Mouse (Mus musculus) midbrain, embryonic 12.5 days (tissue): ENCODE data around the gene Odf4. TPM values are rescaled to one million over a fixed set of nuclear protein-coding genes. Genes with fewer than 3 reads are reported as not detected.

Source experiments
- ATAC-seq: fragments of 200-750 bp; cut with Nextera tagmentation; 2 replicates; pipeline ENCODE4 v1.8.0; 2017; ENCODE audit warnings: low read depth, moderate TSS enrichment, moderate library complexity; ENCODE audit not compliant: low FRiP score
- H3K27ac ChIP-seq: fragments of 300-500 bp; sonication (generic); replicated peaks from 2 replicates; pipeline ENCODE4 v1.5.1; 2016; ENCODE audit warnings: mild to moderate bottlenecking
- H3K27me3 ChIP-seq: fragments of 300-500 bp; sonication (generic); 2 replicates; pipeline ENCODE4 v1.6.1; 2016; ENCODE audit warnings: mild to moderate bottlenecking
- H3K36me3 ChIP-seq: fragments of 300-500 bp; sonication (generic); 2 replicates; pipeline ENCODE4 v1.6.1; 2016
- H3K4me1 ChIP-seq: fragments of 300-500 bp; sonication (generic); 2 replicates; pipeline ENCODE4 v1.6.1; 2016
- H3K4me2 ChIP-seq: fragments of 300-500 bp; sonication (generic); replicated peaks from 2 replicates; pipeline ENCODE4 v1.6.1; 2016; ENCODE audit warnings: mild to moderate bottlenecking, moderate library complexity
- H3K4me3 ChIP-seq: fragments of 300-500 bp; sonication (generic); 2 replicates; pipeline ENCODE4 v1.5.1; 2016; ENCODE audit warnings: mild to moderate bottlenecking
- H3K9ac ChIP-seq: fragments of 300-500 bp; sonication (generic); replicated peaks from 2 replicates; pipeline ENCODE4 v1.6.1; 2016; ENCODE audit warnings: mild to moderate bottlenecking, moderate library complexity
- H3K9me3 ChIP-seq: fragments of 300-500 bp; sonication (generic); 2 replicates; pipeline ENCODE4 v1.6.1; 2016; ENCODE audit warnings: mild to moderate bottlenecking
- WGBS: fragments of 180-500 bp; shearing (Covaris S2); methylation state at CpG from one replicate; pipeline ENCODE4 v1.1.7; 2016; 5-methylcytosine and 5-hydroxymethylcytosine counted together
- polyA plus RNA-seq: library from polyadenylated mRNA; unstranded; fragments of >200 nt; fragmentation: Nextera tagmentation; extraction: Ambion mirVana; gene quantifications from 2 replicates; pipeline ENCODE4 v1.2.1, GENCODE M21; 2016

The Odf4 gene
- polyA plus RNA-seq, 1 experiment from 2014 or later = 0.20 TPM

DNA sequence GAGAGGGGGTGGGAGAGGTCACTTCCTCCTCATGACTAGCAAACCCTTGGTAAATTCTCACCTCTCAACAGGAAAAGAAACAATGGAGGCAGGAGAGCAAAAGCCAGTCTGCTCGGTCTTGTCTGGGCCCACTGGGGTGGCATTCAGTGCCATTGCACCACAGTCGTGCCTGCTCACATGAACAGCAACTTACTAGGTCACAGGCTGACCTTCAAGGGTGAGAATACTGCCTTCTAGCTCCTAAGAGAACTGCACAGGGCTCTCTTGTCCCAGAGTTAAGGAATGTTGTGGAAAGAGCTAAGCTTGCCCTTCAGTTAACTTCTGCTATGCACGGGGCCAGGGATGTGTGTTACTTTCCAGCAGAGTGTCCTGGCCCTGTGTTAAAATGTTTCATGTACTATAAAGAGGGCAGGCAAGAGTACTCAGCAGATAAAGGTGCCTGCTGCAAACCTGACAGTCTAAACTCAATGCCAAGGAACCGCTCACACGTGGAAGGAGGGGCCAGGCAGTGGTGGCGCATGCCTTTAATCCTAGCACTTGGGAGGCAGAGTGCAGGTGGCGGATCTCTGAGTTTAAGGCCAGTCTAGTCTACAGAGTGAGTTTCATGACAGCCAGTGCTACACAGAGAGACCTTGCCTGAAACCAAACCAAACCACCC is 17.9 kb downstream of the Odf4 start:
- no peak for ATAC-seq
- Histone ChIP-seq H3K4me2 (no peak overlapping the region), H3K4me3 (no peak overlapping the region), H3K4me1 (no peaks in the 10 kb centered on the region), H3K27me3 (no peaks in the 10 kb centered on the region), H3K27ac (no peak overlapping the region), H3K9me3 (no peaks in the 10 kb centered on the region), H3K9ac (no peak overlapping the region), H3K36me3 (peaks cover 36% of the 10 kb centered on the region)
- 50% methylated on average over 7 of the region's 7 CpGs for WGBS

DNA sequence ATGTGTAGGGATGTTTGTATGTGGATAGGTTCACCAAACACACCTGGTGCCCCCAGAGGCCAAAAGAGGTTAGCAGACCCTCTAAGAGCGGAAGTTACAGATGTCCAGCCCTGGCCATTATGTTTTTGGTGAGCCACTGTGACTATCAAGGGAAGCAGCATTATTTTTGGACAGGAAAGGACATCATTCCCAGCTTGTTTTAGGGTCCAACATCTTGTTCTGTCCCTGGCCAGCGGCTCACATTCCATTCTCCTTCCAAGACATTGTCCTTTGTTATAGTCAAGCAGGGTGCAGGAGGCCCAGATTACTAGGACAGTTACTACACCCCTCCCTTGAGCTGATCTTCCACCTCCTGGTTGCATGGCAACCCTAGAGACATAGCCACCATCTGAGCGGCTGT is 19.6 kb downstream of the Odf4 start:
- Histone ChIP-seq H3K9ac (no peak overlapping the region), H3K4me2 (no peak overlapping the region), H3K4me3 (no peak overlapping the region), H3K27me3 (no peaks in the 10 kb centered on the region), H3K27ac (no peak overlapping the region), H3K4me1 (peaks cover 9% of the 10 kb centered on the region), H3K36me3 (peaks cover 49% of the 10 kb centered on the region), H3K9me3 (no peaks in the 10 kb centered on the region)
- 83% methylated on average over 3 of the region's 3 CpGs for WGBS
- no peak for ATAC-seq

DNA sequence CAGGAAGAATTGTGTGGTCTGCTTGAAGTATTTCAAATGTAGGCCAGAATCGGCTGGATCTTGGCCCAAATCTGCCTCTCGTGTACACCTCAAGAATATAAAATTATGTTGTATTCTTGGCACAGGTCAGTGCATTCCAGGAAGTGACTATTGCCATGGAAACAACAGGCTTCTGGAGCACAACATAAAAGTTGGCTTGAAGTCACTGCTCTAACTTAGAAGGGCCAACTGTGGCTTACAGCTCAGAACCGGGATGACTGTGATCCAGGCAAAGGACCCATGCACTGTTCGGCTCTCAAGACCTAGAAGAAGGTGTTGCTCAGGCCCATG is 20.5 kb downstream of the Odf4 start:
- 82% methylated on average over 4 of the region's 4 CpGs for WGBS
- peaks cover 49% of the 10 kb centered on the region for H3K36me3 ChIP-seq

DNA sequence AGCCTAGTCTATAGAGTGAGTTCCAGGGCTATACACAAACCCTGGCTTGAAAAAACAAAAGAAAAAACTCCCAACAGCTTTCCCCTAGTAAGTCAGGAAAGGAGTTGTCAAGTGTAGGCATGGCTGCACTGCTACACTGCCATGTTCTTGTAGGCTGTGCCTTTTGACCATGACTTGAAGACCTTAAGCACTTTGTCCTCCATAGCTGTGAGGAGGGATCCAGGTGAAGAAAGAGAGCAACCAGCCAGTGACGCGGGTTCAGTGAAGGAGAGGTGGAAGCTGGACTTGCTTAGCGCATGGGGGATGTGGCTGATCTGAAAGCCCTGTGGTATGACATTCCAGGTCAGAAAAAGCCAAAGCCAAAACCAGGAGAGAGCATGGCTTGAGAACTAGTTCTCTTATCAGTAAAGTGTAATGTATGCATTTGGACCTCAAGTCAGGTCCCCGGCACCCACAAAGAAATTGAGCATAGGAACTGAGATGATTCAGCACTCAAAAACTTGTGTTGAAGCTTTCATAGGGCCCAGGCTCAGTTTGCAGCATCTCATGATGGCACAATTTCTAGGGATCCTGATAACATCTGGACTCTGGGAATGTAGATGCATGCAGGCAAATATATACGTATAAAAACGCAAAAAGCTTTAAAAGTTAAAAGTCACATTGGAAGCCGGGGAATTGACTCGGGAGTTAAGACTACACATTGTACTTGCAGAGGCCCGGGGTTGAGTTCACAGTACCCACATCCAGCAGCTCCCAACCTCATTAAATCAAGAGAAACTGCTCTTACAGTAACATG is 21.0 kb downstream of the Odf4 start:
- no peaks in the 10 kb centered on the region for H3K27me3 ChIP-seq
- peaks cover 49% of the 10 kb centered on the region for H3K36me3 ChIP-seq
- 85% methylated on average over 9 of the region's 9 CpGs for WGBS

More for the DNA sequence above, 20.5 kb downstream of the Odf4 start:
- no peak for ATAC-seq
- no peak overlapping the region for H3K27ac ChIP-seq
- no peaks in the 10 kb centered on the region for H3K27me3 ChIP-seq
- no peaks in the 10 kb centered on the region for H3K9me3 ChIP-seq
- H3K4me3 ChIP-seq = no peak overlapping the region
- H3K4me2 ChIP-seq = no peak overlapping the region
- H3K9ac ChIP-seq = no peak overlapping the region
- peaks cover 9% of the 10 kb centered on the region for H3K4me1 ChIP-seq

DNA sequence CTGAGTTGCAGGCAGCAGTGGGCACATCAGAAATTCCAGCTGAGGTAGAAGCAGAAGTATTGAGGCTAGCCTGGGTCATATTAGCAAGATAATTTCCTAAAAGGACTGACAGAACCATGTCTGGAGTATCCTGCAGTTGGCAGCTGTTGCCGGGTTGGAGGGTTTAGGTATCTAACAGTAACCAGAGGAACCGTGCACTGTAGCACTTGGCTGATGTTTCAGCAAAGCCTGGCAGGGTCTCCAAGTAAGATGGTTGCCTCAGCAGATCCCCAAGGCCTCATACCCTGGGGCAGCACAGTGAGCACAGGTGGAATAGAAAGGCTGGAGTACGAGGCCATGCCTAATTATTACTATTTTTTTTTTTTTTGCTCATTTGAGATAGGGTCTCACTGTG is 21.7 kb downstream of the Odf4 start:
- no peak overlapping the region for H3K9ac ChIP-seq
- peaks cover under 1% of the 10 kb centered on the region; the same call in 1 of the 2 replicates for H3K27me3 ChIP-seq
- WGBS = 87% methylated on average over 3 of the region's 3 CpGs
- H3K27ac ChIP-seq = no peak overlapping the region
- no peak for ATAC-seq
- H3K4me3 ChIP-seq = no peak overlapping the region
- no peak overlapping the region for H3K4me2 ChIP-seq
- peaks cover 49% of the 10 kb centered on the region for H3K36me3 ChIP-seq
- H3K4me1 ChIP-seq = peaks cover 14% of the 10 kb centered on the region
- no peaks in the 10 kb centered on the region for H3K9me3 ChIP-seq

More for the DNA sequence above, 21.0 kb downstream of the Odf4 start:
- no peak overlapping the region for H3K27ac ChIP-seq
- H3K4me2 ChIP-seq = no peak overlapping the region
- H3K9ac ChIP-seq = no peak overlapping the region
- no peaks in the 10 kb centered on the region for H3K9me3 ChIP-seq
- no peak overlapping the region for H3K4me3 ChIP-seq
- no peak for ATAC-seq
- H3K4me1 ChIP-seq = peaks cover 13% of the 10 kb centered on the region

DNA sequence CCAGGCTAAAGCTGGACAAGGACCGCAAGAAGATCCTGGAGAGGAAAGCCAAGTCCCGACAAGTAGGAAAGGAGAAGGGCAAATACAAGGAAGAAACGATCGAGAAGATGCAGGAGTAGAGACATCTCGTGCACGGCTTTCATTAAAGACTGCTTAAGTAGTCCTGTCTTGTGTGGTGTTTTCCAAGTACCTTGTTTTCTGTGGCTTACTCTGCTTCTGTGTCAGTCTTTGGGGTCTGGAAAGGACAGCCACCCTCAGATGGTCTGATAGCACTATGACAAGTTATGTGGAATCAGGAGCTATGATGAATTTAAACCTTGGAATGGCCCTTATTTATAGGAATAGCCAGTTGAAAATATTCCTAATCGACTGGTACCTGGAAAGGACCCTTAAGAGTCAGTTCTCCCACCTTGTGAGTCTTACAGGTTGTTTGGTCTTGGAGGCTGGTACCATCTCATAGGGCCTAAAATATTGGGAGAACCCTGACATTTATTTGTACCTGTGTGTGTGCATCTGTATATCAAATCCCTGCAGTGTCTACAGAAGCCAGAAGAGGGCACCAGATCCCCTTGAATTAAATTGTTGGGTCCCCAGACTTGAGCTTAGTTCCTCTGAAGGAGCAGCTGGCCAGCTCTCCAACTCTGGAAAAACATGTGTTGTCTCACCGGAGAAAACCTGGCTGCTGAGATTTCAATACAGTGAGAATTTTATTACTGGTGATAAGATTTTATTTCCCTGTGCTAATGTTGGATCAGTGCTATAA is 22.3 kb downstream of the Odf4 start:
- ATAC-seq = no peak
- Histone ChIP-seq H3K9ac (no peak overlapping the region), H3K27me3 (peaks cover 4% of the 10 kb centered on the region; the same call in 1 of the 2 replicates), H3K4me3 (no peak overlapping the region), H3K9me3 (no peaks in the 10 kb centered on the region), H3K27ac (no peak overlapping the region), H3K4me1 (peaks cover 14% of the 10 kb centered on the region), H3K4me2 (no peak overlapping the region), H3K36me3 (peaks cover 49% of the 10 kb centered on the region)
- 89% methylated on average over 8 of the region's 8 CpGs for WGBS

DNA sequence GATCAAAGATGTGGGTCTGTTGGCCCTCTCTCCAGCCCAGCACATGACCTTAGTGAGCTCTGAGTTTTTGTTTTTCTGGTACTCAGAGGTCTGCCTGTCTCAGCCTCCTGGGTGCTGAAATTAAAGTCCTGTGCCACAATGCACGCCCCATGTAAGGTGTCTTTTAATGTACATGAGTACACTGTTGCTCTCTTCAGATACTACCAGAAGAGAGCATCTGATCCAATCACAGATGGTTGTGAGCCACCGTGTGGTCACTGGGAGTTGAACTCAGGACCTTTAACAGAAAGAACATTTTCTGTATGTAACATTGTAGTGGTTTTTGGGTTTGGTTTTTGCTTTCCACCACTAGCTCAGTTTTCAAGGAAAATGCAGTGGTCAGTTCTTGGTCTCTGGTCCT is 23.1 kb downstream of the Odf4 start:
- no peak for ATAC-seq
- 92% methylated on average over 2 of the region's 2 CpGs for WGBS
- no peak overlapping the region for H3K27ac ChIP-seq
- no peak overlapping the region for H3K9ac ChIP-seq
- H3K4me3 ChIP-seq = no peak overlapping the region
- peaks cover 10% of the 10 kb centered on the region; the same call in 1 of the 2 replicates for H3K27me3 ChIP-seq
- H3K36me3 ChIP-seq = peaks cover 49% of the 10 kb centered on the region
- peaks cover 14% of the 10 kb centered on the region for H3K4me1 ChIP-seq
- no peaks in the 10 kb centered on the region for H3K9me3 ChIP-seq
- H3K4me2 ChIP-seq = no peak overlapping the region

DNA sequence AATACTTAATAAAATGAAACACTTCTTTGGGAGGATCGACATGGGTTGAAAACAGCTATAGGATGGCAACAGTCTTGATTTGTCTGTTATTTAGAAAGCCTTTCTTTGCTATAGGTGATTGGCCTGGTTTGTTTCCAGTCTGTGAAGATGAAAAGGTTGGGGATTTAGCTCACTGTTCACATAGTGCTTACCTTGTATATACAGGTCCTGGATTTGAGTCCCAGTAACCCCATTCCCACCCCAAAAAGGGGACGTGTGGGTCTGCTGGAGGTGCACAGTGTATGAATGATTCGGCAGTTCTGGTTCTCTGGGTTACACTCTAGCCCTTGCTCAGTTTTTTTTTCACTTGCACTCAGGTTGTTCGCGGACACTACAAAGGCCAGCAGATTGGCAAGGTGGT is 24.1 kb downstream of the Odf4 start:
- Histone ChIP-seq H3K9me3 (0 out of 2 replicates have a peak, but pooled peaks cover 2% of the 10 kb centered on the region), H3K36me3 (peaks cover 49% of the 10 kb centered on the region), H3K9ac (peak overlapping the region; percentile 89), H3K27ac (no peak overlapping the region), H3K4me1 (peaks cover 14% of the 10 kb centered on the region), H3K27me3 (peaks cover 13% of the 10 kb centered on the region; the same call in 1 of the 2 replicates), H3K4me2 (peak overlapping the region; percentile 77), H3K4me3 (peak overlapping the region; percentile 72)
- 82% methylated on average over 5 of the region's 5 CpGs for WGBS
- ATAC-seq = no peak

DNA sequence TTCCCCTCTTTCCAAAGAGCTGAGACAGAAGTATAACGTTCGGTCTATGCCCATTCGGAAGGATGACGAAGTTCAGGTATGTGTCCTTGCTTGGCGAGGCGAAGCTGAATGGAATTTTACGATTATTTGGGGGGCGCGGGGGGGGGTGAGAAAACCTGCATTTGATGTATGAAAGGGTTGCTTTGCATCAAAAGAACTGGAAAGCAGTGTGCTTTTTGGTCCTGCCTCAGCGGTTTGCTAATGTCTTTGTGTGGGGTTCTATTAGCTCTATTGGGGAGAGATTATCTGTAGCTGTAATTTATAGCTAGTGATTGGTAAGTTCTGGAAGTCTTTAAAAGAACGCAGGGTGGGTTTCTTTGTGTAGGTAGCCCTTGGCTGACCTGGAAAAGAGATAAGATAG is 24.5 kb downstream of the Odf4 start:
- H3K4me3 ChIP-seq = peak overlapping the region; percentile 72
- H3K9me3 ChIP-seq = 0 out of 2 replicates have a peak, but pooled peaks cover 2% of the 10 kb centered on the region
- no peak overlapping the region for H3K27ac ChIP-seq
- peaks cover 14% of the 10 kb centered on the region for H3K4me1 ChIP-seq
- peak overlapping the region; percentile 77 for H3K4me2 ChIP-seq
- 4% methylated on average over 11 of the region's 11 CpGs for WGBS
- H3K36me3 ChIP-seq = peaks cover 47% of the 10 kb centered on the region
- ATAC-seq = no peak
- H3K9ac ChIP-seq = peak overlapping the region; percentile 89
- H3K27me3 ChIP-seq = peaks cover 13% of the 10 kb centered on the region; the same call in 1 of the 2 replicates

DNA sequence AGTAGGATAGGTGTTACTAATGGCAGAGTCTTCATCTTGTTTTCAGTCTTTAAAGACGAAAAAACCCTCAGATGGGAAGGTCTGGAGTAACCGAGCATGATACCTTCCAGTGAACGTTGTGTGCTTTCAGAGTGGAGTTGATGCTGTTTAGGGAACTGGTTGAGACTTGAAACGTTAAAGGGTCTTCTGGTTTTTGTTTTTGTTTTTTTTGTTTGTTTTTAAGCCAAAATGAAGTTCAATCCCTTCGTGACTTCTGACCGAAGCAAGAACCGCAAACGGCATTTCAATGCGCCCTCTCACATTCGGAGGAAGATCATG is 24.9 kb downstream of the Odf4 start:
- H3K9ac ChIP-seq = peak overlapping the region; percentile 89
- 0 out of 2 replicates have a peak, but pooled peaks cover 2% of the 10 kb centered on the region for H3K9me3 ChIP-seq
- peak overlapping the region; percentile 72 for H3K4me3 ChIP-seq
- H3K4me1 ChIP-seq = peaks cover 14% of the 10 kb centered on the region
- H3K4me2 ChIP-seq = peak overlapping the region; percentile 77
- peaks cover 44% of the 10 kb centered on the region for H3K36me3 ChIP-seq
- under 1% methylated on average over 10 of the region's 10 CpGs for WGBS
- peaks cover 13% of the 10 kb centered on the region; the same call in 1 of the 2 replicates for H3K27me3 ChIP-seq
- peak overlapping the region; percentile 94 for H3K27ac ChIP-seq
- no peak for ATAC-seq

DNA sequence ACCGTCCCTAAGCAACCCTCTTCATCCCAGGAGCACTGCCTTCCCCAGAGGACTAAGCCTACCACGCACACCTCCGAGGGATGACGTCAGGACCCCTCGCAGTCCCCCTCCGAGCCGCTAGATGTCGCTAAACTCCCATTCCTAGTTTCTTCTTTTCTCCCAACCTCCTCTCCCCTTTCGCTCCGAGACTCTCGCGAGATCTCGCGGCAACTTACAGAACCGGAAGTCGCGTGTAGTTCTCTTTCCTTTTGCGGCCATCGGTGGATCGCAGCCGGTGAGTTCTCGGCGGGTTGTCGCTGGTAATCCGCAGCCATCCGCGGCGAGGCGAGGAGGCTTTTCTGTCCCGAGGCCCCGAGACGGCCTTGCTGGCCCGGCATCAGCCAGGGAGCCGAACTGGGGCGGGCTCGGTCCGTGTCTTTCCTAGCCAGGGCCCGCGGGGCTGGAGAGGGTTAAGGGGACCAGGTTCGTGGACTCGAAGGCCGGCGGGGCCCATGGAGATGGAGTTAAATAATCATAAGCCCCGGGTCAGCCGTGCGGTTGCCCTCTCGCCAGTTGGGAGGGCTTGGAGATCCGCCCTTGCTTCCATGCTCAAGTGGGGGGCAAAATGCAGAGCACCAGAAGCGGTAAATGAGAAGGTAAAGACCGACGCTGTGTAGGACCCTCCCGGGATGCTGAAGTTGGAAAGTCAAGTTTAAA is 25.4 kb downstream of the Odf4 start, which contains the start of gene Rpl26:
Rpl26 (plus strand) TSS at position 233 of the 696 bp plus-strand sequence.
- peak; percentile 90 for ATAC-seq
- peak within 1 kb of the TSS; percentile 89 for H3K9ac ChIP-seq
- WGBS = under 1% methylated on average over 52 of the region's 52 CpGs

More for the DNA sequence above, 25.4 kb downstream of the Odf4 start, which contains the start of gene Rpl26:
- H3K27ac ChIP-seq = peak within 1 kb of the TSS; percentile 94
- H3K4me3 ChIP-seq = peak within 1 kb of the TSS; percentile 72
- H3K36me3 ChIP-seq = peaks cover 39% of the 10 kb centered on the region
- H3K4me1 ChIP-seq = peaks cover 14% of the 10 kb centered on the region
- H3K4me2 ChIP-seq = peak within 1 kb of the TSS; percentile 77
- H3K9me3 ChIP-seq = 0 out of 2 replicates have a peak, but pooled peaks cover 2% of the 10 kb centered on the region
- peaks cover 13% of the 10 kb centered on the region; the same call in 1 of the 2 replicates for H3K27me3 ChIP-seq
